Mouse (Mus musculus) liver, embryonic 16.5 days (tissue): ENCODE measurements at regions not wholly inside any gene's neighbourhood (a gene's known extent, or its start where the extent isn't known, plus 50 kb on each side); places are given as distances from the start of the nearest gene placed in this dataset.

Experiments
- ATAC-seq: fragments of 200-750 bp; cut with Nextera tagmentation; 2 replicates; pipeline ENCODE4 v1.8.0; 2017; ENCODE audit warnings: low read depth, mild to moderate bottlenecking, moderate number of reproducible peaks, moderate library complexity
- H3K27ac ChIP-seq: fragments of 300-500 bp; sonication (generic); 2 replicates; pipeline ENCODE4 v1.5.1; 2014; ENCODE audit warnings: mild to moderate bottlenecking, low read length
- H3K27me3 ChIP-seq: fragments of 300-500 bp; sonication (generic); 2 replicates; pipeline ENCODE4 v1.6.1; 2014; ENCODE audit warnings: low read depth, low read length, mixed read lengths; ENCODE audit not compliant: control insufficient read depth, insufficient read depth
- H3K36me3 ChIP-seq: fragments of 300-500 bp; sonication (generic); 2 replicates; pipeline ENCODE4 v1.6.1; 2014; ENCODE audit warnings: mild to moderate bottlenecking; ENCODE audit not compliant: control insufficient read depth, insufficient read depth
- H3K4me1 ChIP-seq: fragments of 300-500 bp; sonication (generic); 2 replicates; pipeline ENCODE4 v1.6.1; 2014; ENCODE audit warnings: low read depth, low read length, mixed read lengths; ENCODE audit not compliant: control insufficient read depth
- H3K4me2 ChIP-seq: fragments of 300-500 bp; sonication (generic); 2 replicates; pipeline ENCODE4 v1.6.1; 2014; ENCODE audit warnings: low read depth, low read length, mixed read lengths
- H3K4me3 ChIP-seq: fragments of 300-500 bp; sonication (generic); 2 replicates; pipeline ENCODE4 v1.5.1; 2014; ENCODE audit warnings: low read depth, mild to moderate bottlenecking, low read length
- H3K9ac ChIP-seq: fragments of 300-500 bp; sonication (generic); 2 replicates; pipeline ENCODE4 v1.6.1; 2014; ENCODE audit warnings: low read depth, low read length
- H3K9me3 ChIP-seq: fragments of 300-500 bp; sonication (generic); replicated peaks from 2 replicates; pipeline ENCODE4 v1.6.1; 2016; ENCODE audit warnings: low read length; ENCODE audit not compliant: control insufficient read depth
- WGBS: fragments of 180-500 bp; shearing (Covaris S2); extraction: QIAGEN DNeasy Blood & Tissue Kit; methylation state at CpG from one replicate; pipeline ENCODE4 v1.1.7; 2014; ENCODE audit not compliant: insufficient replicate concordance; 5-methylcytosine and 5-hydroxymethylcytosine counted together

DNA sequence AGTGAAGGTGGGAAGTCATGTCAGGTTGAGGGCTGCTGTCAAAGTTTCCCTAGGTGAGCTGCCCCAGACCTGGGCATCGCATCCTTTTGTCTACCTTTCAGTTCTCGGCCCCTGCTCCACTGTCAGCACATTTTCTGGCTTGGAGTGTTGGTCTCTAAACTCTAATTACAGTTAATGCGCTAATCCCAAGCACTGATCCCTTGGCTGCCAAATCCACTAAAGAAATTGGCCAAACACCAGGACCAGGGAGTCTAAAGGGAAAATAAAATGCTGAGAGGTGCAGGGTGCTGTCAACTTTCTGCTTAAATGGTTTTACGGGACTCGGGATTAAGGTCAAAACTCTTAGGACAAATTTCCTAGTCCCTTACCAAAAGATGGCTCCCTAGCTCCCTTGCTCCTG lies 450.3 kb upstream of the Adamts9 start:
- ATAC-seq: no peak
- WGBS: 70% methylated on average over 5 of the region's 5 CpGs
- no peaks in the 10 kb centered on the region for H3K27me3 ChIP-seq

DNA sequence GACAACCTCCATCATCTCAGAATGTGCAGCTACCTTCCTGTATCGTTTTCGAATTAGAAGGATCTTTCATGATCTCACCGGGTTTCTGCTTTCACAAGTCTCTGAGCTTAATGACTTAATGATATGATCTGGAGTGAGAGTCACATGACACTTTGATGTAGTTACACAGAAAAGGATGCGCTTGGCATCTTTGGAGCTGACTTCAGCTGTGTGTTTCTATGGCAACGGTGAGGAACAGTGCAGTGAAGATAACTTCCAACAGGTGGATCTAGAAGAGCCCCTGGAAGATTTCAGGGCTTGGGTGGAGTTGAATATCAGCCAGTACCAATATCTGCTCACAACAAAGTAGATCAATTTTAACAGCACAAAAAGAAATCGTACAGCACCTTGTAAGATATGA lies 449.1 kb upstream of the Adamts9 start:
- no peak overlapping the region for H3K4me2 ChIP-seq
- no peaks in the 10 kb centered on the region for H3K4me1 ChIP-seq
- H3K9me3 ChIP-seq: no peaks in the 10 kb centered on the region
- H3K9ac ChIP-seq: no peak overlapping the region
- no peaks in the 10 kb centered on the region for H3K27me3 ChIP-seq
- H3K36me3 ChIP-seq: no peaks in the 10 kb centered on the region
- no peak overlapping the region for H3K4me3 ChIP-seq
- no peak for ATAC-seq
- H3K27ac ChIP-seq: no peak overlapping the region
- WGBS: 56% methylated on average over 6 of the region's 6 CpGs

More for the DNA sequence above, 450.3 kb upstream of the Adamts9 start:
- Histone ChIP-seq H3K27ac (no peak overlapping the region), H3K36me3 (no peaks in the 10 kb centered on the region), H3K4me3 (no peak overlapping the region), H3K4me2 (no peak overlapping the region), H3K4me1 (no peaks in the 10 kb centered on the region), H3K9ac (no peak overlapping the region), H3K9me3 (no peaks in the 10 kb centered on the region)

DNA sequence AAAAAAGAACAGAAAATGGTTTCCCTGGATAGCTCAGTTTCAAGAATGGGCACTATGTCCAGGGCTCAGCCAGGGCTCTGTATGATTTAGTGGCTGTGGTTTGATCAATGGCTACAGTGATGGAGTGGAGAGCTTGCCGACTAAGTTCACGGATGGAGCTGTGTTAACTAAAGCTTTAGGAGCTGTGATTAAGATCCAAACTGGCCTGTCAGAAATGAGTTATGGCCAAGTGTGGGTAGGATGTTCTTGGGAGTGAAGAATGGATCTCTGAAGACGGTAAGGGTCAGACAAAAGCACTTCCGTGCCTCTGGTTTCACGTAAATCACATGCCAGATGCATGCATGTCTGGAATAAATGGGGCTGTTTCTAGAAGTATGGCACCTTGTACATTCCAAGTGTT lies 447.9 kb upstream of the Adamts9 start:
- no peak overlapping the region for H3K4me3 ChIP-seq
- 52% methylated on average over 5 of the region's 5 CpGs for WGBS
- H3K36me3 ChIP-seq: no peaks in the 10 kb centered on the region
- no peaks in the 10 kb centered on the region for H3K9me3 ChIP-seq
- no peak overlapping the region for H3K27ac ChIP-seq
- no peak overlapping the region for H3K9ac ChIP-seq
- H3K27me3 ChIP-seq: no peaks in the 10 kb centered on the region
- no peak for ATAC-seq
- H3K4me1 ChIP-seq: no peaks in the 10 kb centered on the region
- H3K4me2 ChIP-seq: no peak overlapping the region

GRCm38 (mm10) chr6:93371341-93371740 lies 428.0 kb upstream of the Adamts9 start:
- no peak overlapping the region for H3K27ac ChIP-seq
- 47% methylated on average over 6 of the region's 6 CpGs for WGBS
- ATAC-seq: no peak

GRCm38 (mm10) chr6:93363846-93364245 lies 420.6 kb upstream of the Adamts9 start:
- Histone ChIP-seq H3K27me3 (no peaks in the 10 kb centered on the region), H3K27ac (no peak overlapping the region), H3K4me2 (no peak overlapping the region), H3K9ac (no peak overlapping the region), H3K9me3 (no peaks in the 10 kb centered on the region), H3K4me3 (no peak overlapping the region), H3K4me1 (no peaks in the 10 kb centered on the region), H3K36me3 (no peaks in the 10 kb centered on the region)
- ATAC-seq: no peak
- 42% methylated on average over 4 of the region's 4 CpGs for WGBS

More at GRCm38 (mm10) chr6:93371341-93371740, 428.0 kb upstream of the Adamts9 start:
- Histone ChIP-seq H3K4me1 (no peaks in the 10 kb centered on the region), H3K4me2 (no peak overlapping the region), H3K36me3 (no peaks in the 10 kb centered on the region), H3K27me3 (no peaks in the 10 kb centered on the region), H3K9me3 (no peaks in the 10 kb centered on the region), H3K4me3 (no peak overlapping the region), H3K9ac (no peak overlapping the region)

DNA sequence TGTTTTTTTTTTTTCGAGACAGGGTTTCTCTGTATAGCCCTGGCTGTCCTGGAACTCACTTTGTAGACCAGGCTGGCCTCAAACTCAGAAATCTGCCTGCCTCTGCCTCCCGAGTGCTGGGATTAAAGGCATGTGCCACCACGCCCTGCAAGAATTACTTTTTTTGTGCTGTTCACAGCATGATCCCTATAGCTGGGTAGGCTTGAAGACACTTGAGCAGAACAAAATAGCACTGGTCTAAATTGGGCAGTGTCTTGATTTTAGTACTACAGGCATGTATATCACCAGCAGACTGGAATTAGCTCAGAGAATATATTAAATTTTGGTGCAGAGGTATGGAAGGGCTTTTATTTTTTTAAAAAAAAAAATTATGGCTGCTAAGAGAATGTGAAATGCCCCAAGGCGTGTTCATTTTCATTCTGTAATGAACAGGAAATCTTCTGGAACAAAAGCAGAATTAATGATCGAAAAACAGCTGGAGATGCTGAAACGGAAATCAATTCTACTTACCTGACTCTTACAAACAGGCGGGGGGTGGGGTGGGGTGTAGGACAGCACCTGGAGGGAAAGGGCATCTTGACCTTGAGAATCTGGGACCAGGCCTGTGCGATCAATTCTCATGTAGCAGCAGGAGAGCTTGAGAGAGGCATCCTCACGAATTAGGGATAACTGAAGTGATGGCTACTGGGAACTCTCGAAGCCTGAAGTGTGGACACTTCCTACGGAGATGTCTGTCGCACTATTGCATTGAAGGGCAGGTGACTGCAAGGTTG lies 410.2 kb upstream of the Adamts9 start:
- H3K27ac ChIP-seq: no peak overlapping the region
- H3K4me2 ChIP-seq: no peak overlapping the region
- H3K27me3 ChIP-seq: no peaks in the 10 kb centered on the region
- H3K9me3 ChIP-seq: no peaks in the 10 kb centered on the region
- whole genome bisulfite sequencing: 62% methylated on average over 12 of the region's 12 CpGs
- ATAC-seq: no peak
- no peaks in the 10 kb centered on the region for H3K36me3 ChIP-seq
- no peaks in the 10 kb centered on the region for H3K4me1 ChIP-seq
- H3K4me3 ChIP-seq: no peak overlapping the region
- H3K9ac ChIP-seq: no peak overlapping the region

DNA sequence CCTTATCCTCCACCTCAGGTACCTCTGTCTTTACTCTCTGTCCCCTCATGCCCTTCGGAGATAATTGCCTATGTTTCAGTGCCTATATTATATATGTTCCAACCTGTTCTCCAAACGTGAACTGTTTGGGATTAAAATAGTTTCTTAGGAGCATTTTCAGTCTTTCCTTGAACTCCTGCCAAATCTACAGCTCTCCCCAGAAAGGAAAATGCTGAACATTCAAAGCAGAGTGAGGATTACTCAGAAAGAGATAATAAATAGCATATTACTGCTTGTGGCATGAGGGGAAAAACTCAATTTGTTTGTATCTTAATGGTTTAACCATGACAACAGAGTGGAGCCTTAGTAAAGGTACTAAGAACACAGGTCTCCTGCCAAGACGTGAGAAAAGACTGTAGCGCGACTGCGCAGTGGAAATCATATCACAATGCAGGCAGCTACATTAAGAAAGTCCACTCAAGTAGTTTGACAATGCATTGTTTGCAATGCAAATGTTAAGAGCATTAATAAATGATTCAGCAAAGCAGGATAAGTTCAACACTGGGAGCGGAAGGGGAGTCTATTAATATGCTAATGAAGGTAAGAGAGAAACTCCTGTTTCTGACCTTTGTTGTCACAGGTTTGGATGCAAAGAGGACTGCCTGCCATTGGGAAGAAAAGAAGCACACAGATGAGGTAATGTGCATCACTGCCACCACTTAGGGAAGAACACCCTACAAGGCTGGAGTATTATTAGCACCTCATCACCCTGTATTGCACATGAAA lies 406.8 kb upstream of the Adamts9 start:
- H3K9ac ChIP-seq: no peak overlapping the region
- ATAC-seq: no peak
- no peak overlapping the region for H3K4me2 ChIP-seq
- no peak overlapping the region for H3K4me3 ChIP-seq
- H3K9me3 ChIP-seq: no peaks in the 10 kb centered on the region
- no peaks in the 10 kb centered on the region for H3K36me3 ChIP-seq
- no peak overlapping the region for H3K27ac ChIP-seq
- WGBS: 63% methylated on average over 7 of the region's 7 CpGs
- H3K4me1 ChIP-seq: no peaks in the 10 kb centered on the region
- no peaks in the 10 kb centered on the region for H3K27me3 ChIP-seq

DNA sequence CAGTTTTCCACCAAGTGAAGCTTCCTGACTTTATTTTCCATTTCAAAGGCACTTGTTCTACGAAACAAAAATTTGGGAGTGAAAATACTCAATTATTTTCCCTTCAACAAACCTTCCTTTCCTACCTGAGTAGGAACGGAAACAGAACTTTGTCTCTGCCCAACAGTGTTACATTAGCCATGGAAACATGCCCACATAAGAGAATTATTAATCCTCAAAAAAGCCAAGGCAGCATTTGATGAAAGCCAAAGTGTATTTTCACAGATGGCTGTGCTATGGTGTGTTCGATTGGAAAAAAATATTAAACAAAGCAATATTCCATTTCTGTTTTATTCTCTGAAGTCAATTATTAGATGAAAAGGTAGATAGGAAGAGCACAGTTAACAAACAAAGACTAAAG lies 404.8 kb upstream of the Adamts9 start:
- H3K36me3 ChIP-seq: no peaks in the 10 kb centered on the region
- H3K9me3 ChIP-seq: no peaks in the 10 kb centered on the region
- no peaks in the 10 kb centered on the region for H3K27me3 ChIP-seq
- WGBS: 47% methylated on average over 3 of the region's 3 CpGs
- no peak overlapping the region for H3K4me3 ChIP-seq
- no peak for ATAC-seq
- no peaks in the 10 kb centered on the region for H3K4me1 ChIP-seq
- H3K4me2 ChIP-seq: no peak overlapping the region
- H3K27ac ChIP-seq: no peak overlapping the region
- H3K9ac ChIP-seq: no peak overlapping the region

DNA sequence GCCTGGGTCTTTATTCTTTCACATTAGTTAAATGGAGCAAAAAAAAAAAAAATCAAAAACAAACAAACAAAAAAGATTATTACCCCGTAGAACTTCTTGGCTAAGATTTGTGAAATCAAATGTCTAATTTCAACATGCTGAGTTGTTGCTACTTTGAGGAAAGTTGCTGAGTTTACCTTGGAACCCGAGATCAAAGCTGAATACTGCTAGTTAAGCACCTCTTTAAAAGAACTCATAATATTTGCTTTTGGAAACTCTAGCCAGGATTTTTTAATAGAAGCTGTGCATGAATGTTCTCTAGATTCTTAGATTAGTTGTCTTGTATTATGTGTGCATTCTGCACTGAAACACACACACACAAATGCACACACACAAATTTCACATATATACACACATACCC lies 385.4 kb upstream of the Adamts9 start:
- no peak overlapping the region for H3K4me3 ChIP-seq

More for the DNA sequence above, 385.4 kb upstream of the Adamts9 start:
- no peak overlapping the region for H3K27ac ChIP-seq
- no peak overlapping the region for H3K9ac ChIP-seq
- no peaks in the 10 kb centered on the region for H3K27me3 ChIP-seq
- H3K9me3 ChIP-seq: no peaks in the 10 kb centered on the region
- H3K36me3 ChIP-seq: no peaks in the 10 kb centered on the region
- no peaks in the 10 kb centered on the region for H3K4me1 ChIP-seq
- no peak for ATAC-seq
- H3K4me2 ChIP-seq: no peak overlapping the region
- WGBS: 40% methylated on average over 2 of the region's 2 CpGs
